Mouse (Mus musculus) ES-E14 (cell line): Measurements from ENCODE around the gene 4921504E06Rik. TPM values are rescaled to one million over a fixed set of nuclear protein-coding genes. Genes with fewer than 3 reads are reported as not detected.

Experiments
- DNase-seq: peaks from one replicate; pipeline ENCODE4 v3.0.0-alpha.2; 2013; ENCODE audit warnings: low read depth, low spot score
- H3K27ac ChIP-seq: 2 replicates; pipeline ENCODE4 v1.5.1; 2012; ENCODE audit warnings: low read depth, mild to moderate bottlenecking, low read length, moderate library complexity, mixed read lengths; ENCODE audit not compliant: poor library complexity, insufficient read depth, severe bottlenecking
- H3K36me3 ChIP-seq: 2 replicates; pipeline ENCODE4 v1.6.1; 2012; ENCODE audit warnings: mild to moderate bottlenecking, low read length, moderate library complexity, mixed read lengths; ENCODE audit not compliant: control insufficient read depth, poor library complexity, insufficient read depth, severe bottlenecking
- H3K4me1 ChIP-seq, 2 experiments: fragments of 150-350 bp in 1 of 2; sonication (generic) in 1 of 2; 2 replicates each; pipeline ENCODE4 v1.6.1; 2012; ENCODE audit warnings: low read length in 2 of 2, mild to moderate bottlenecking in 1 of 2, mixed read lengths in 1 of 2; ENCODE audit not compliant: control insufficient read depth in 2 of 2, insufficient read depth in 2 of 2, poor library complexity in 1 of 2
- H3K4me3 ChIP-seq, 2 experiments: fragments of 150-350 bp in 1 of 2; sonication (generic) in 1 of 2; 2 replicates each; pipeline ENCODE4 v1.5.1; 2012; ENCODE audit warnings: low read length in 2 of 2, low read depth in 1 of 2, mild to moderate bottlenecking in 1 of 2, mixed read lengths in 1 of 2; ENCODE audit not compliant: insufficient read depth in 1 of 2, poor library complexity in 1 of 2, severe bottlenecking in 1 of 2
- H3K9ac ChIP-seq: 2 replicates; pipeline ENCODE4 v1.6.1; 2012; ENCODE audit warnings: low read depth, mild to moderate bottlenecking, low read length, mixed read lengths; ENCODE audit not compliant: poor library complexity, insufficient read depth, severe bottlenecking
- H3K9me3 ChIP-seq: fragments of 150-350 bp; sonication (generic); 2 replicates; pipeline ENCODE4 v1.6.1; 2012; ENCODE audit warnings: low read depth, mild to moderate bottlenecking, low read length; ENCODE audit not compliant: control insufficient read depth, insufficient read depth
- CHD2 ChIP-seq: IDR thresholded peaks from 2 replicates; pipeline ENCODE4 v1.6.1; 2014; ENCODE audit warnings: mild to moderate bottlenecking, low read depth, low read length, inconsistent platforms
- HCFC1 ChIP-seq: IDR thresholded peaks from 2 replicates; pipeline ENCODE4 v1.6.1; 2012; ENCODE audit warnings: low read length, inconsistent platforms, borderline replicate concordance; ENCODE audit not compliant: insufficient read depth
- MAFK ChIP-seq: IDR thresholded peaks from 2 replicates; pipeline ENCODE4 v1.6.1; 2014; ENCODE audit warnings: mild to moderate bottlenecking, low read depth, low read length, inconsistent platforms; ENCODE audit not compliant: insufficient read depth
- ZC3H11A ChIP-seq: IDR thresholded peaks from 2 replicates; pipeline ENCODE4 v1.6.1; 2012; ENCODE audit warnings: low read depth, mild to moderate bottlenecking, inconsistent platforms, low read length, borderline replicate concordance
- ZNF384 ChIP-seq: IDR thresholded peaks from 2 replicates; pipeline ENCODE4 v1.6.1; 2012; ENCODE audit warnings: low read depth, low read length, inconsistent platforms
- in situ Hi-C, 2 experiments: fragments of 600-800 bp; cut with MboI; formaldehyde crosslinking; loops; one replicate each; pipeline ENCODE4 v1.15.1; 2025; ENCODE audit warnings: low sequenced_read_pairs in 2 of 2, inconsistent platforms in 1 of 2; ENCODE audit not compliant: unreplicated experiment in 2 of 2
- total RNA-seq: library from RNA; depleted of rRNA; stranded (reverse); fragments of 300-350 nt; gene quantifications from 2 replicates; pipeline ENCODE4 v1.2.3, GENCODE M21; 2012

The 4921504E06Rik gene
- total RNA-seq, 1 experiment: not detected

DNA sequence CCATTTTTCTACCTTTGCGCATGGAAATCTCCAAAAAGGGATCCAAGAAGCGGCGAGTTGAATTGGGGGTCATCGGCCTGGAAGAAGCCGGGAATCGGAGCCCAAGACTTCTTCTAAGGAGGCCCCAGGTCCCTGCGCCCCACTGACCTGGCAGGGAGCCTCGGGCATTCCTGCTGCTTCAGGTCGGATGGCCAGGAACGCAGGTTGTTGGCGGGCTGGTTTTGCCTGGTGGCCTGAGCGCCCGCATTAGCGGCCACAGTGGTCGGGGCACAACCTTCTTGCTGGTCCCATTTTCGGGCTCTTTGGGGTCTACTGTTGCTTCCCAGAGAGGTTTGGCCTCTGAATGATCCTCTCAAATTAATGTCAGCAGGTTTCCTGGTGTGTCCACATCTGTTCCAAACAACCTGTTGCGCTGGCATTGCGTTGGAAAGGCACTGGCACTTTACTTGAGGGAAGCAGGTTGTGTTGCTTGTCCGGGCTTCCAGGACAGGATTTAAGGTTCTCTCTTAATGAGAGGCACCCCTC, 101.1 kb downstream of the 4921504E06Rik start:
- Histone ChIP-seq H3K36me3 (no peaks in the 10 kb centered on the region), H3K27ac (no peak overlapping the region), H3K9ac (peak overlapping the region; percentile 46), H3K4me3 (peak overlapping the region; percentile 61 to 74), H3K9me3 (no peaks in the 10 kb centered on the region), H3K4me1 (no peaks in the 10 kb centered on the region; a peak in 1 of 4 replicates)
- DNase-seq: no peak
- no peak for TF ChIP-seq CHD2
- no peak for TF ChIP-seq MAFK
- TF ChIP-seq ZNF384: no peak
- TF ChIP-seq ZC3H11A: no peak
- no peak for TF ChIP-seq HCFC1
- in situ Hi-C loops: no loop called here

DNA sequence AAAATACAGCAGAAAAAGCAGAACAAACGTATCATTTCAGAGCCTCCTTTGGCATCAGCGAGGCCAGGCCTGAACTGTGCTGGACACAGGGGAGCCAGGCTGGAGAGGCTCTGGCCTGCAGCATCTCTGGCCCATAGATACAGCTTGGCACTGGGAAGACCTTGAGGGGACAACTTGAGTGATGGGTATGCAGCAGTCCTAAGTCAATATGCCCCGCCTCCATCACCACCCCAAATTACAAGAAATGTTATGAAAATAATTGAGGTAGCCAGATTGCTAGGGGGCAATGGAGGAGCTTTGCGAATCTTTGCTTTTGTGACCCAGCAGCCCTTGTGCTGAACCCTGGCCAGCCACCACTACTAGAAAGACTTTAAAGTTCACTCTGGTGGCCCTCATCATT, 104.4 kb downstream of the 4921504E06Rik start:
- no peak for DNase-seq
- Histone ChIP-seq H3K9me3 (no peaks in the 10 kb centered on the region), H3K4me3 (no peak overlapping the region), H3K4me1 (no peaks in the 10 kb centered on the region; a peak in 1 of 4 replicates), H3K27ac (no peak overlapping the region), H3K9ac (no peak overlapping the region), H3K36me3 (no peaks in the 10 kb centered on the region)
- in situ Hi-C loops: loop anchor here (10.0 to 25.0 kb wide), 3 partner anchors 463 to 1412 kb away; partner anchors contain the start of genes A930004D18Rik (in 1 of the 2), Etl4 (in 1 of the 2), Skida1 (in 1 of the 2) and Spag6 (in 1 of the 2)
- TF ChIP-seq HCFC1 (no peak), CHD2 (no peak), MAFK (no peak), ZC3H11A (no peak)

DNA sequence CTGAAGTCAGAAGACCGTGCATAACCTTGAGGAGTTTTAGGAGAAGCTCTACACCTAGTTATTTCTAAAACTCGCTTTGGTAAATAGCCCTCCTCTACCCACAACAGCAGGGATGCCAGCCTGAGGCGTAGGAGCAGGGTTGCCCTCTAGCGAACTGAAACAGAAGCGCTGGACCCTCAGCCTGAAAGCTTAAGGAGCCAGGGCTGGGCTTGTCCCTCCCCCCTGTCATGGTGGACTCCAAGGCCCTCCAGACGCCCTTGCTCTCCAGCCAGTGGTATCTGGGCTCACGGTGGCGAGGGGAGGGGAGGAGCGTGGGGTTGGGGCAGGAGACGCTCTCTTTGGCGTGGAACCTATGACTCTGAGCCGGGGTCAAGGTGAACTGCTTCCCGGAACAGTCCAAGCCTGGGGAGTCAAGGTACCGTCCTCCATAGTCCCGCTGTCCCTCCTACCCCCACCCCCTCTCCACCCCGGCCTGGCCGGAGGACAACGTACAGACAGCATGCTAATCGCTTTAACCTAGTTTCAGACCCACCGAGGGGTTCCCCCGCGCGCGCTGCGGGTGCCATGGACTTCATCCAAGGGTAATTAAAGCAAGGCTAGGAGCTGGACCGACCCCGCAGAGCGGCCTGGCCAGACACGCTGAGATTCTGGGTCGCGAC, 105.5 kb downstream of the 4921504E06Rik start:
- no peaks in the 10 kb centered on the region for H3K36me3 ChIP-seq
- H3K9ac ChIP-seq: no peak overlapping the region
- H3K4me1 ChIP-seq: no peaks in the 10 kb centered on the region; a peak in 1 of 4 replicates
- peak overlapping the region in 1 of 2 experiments; percentile 22; a peak in 1 of 4 replicates for H3K4me3 ChIP-seq
- H3K9me3 ChIP-seq: no peaks in the 10 kb centered on the region
- TF ChIP-seq HCFC1 (no peak), ZNF384 (no peak), CHD2 (no peak), MAFK (no peak), ZC3H11A (no peak)
- in situ Hi-C loops: loop anchor here (10.0 to 25.0 kb wide), 3 partner anchors 464 to 1411 kb away; partner anchors contain the start of genes A930004D18Rik (in 1 of the 2), Etl4 (in 1 of the 2), Skida1 (in 1 of the 2) and Spag6 (in 1 of the 2)
- DNase-seq: no peak
- no peak overlapping the region for H3K27ac ChIP-seq

DNA sequence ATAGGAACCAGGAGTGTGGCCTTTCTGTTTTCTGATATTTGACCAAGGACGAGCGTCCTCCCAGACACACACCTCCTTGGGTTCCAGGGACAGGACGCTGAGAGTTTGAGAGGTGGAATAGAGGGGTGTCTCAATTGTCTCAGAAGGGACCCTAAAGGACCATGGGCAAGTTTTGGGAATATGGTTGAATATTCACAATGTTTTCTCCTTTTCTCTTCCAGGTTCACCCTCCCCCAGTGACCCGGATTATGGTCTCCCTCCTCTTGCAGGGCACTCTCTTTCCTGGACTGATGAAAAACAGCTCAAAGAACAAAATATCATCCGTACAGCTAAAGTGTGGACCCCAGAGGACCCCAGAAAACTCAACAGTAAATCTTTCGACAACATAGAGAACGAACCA, 107.0 kb downstream of the 4921504E06Rik start:
- TF ChIP-seq ZC3H11A (no peak), ZNF384 (no peak), CHD2 (no peak), HCFC1 (no peak), MAFK (no peak)
- in situ Hi-C loops: loop anchor here (10.0 to 25.0 kb wide), 3 partner anchors 466 to 1409 kb away; partner anchors contain the start of genes A930004D18Rik (in 1 of the 2), Etl4 (in 1 of the 2), Skida1 (in 1 of the 2) and Spag6 (in 1 of the 2)
- Histone ChIP-seq H3K4me3 (no peak overlapping the region), H3K36me3 (no peaks in the 10 kb centered on the region), H3K9me3 (no peaks in the 10 kb centered on the region), H3K27ac (no peak overlapping the region), H3K4me1 (no peaks in the 10 kb centered on the region; a peak in 1 of 4 replicates), H3K9ac (no peak overlapping the region)
- no peak for DNase-seq
